Mouse (Mus musculus) retina, postnatal 7 days (tissue): ENCODE data around the gene Ackr3.

Experiments used
- DNase-seq: peaks from one replicate; pipeline ENCODE4 v3.0.0-alpha.2; 2012; ENCODE audit warnings: low read depth, low spot score

Gene Ackr3

GRCm38 (mm10) chr1:90204821-90205220 is 1.0 kb downstream of the Ackr3 start:
- DNase-seq: no peak

GRCm38 (mm10) chr1:90205223-90205622 is 1.4 kb downstream of the Ackr3 start:
- DNase-seq: no peak

- DNase-seq: no peak
Observed at GRCm38 (mm10) chr1:90206684-90207083, 2.9 kb downstream of the Ackr3 start.

GRCm38 (mm10) chr1:90207279-90207678 is 3.5 kb downstream of the Ackr3 start:
- DNase-seq: no peak

- no peak for DNase-seq
Observed at GRCm38 (mm10) chr1:90207739-90208502, 4.1 kb downstream of the Ackr3 start.

- DNase-seq: no peak
Observed at GRCm38 (mm10) chr1:90208503-90208860, 4.7 kb downstream of the Ackr3 start.

GRCm38 (mm10) chr1:90209069-90209468 is 5.3 kb downstream of the Ackr3 start:
- DNase-seq: no peak

GRCm38 (mm10) chr1:90209741-90210140 is 6.0 kb downstream of the Ackr3 start:
- DNase-seq: no peak

GRCm38 (mm10) chr1:90210346-90210745 is 6.6 kb downstream of the Ackr3 start:
- DNase-seq: no peak

GRCm38 (mm10) chr1:90210761-90211160 is 7.0 kb downstream of the Ackr3 start:
- no peak for DNase-seq

- DNase-seq: no peak
Observed at GRCm38 (mm10) chr1:90212376-90212775, 8.6 kb downstream of the Ackr3 start.

GRCm38 (mm10) chr1:90212901-90213300 is 9.1 kb downstream of the Ackr3 start:
- no peak for DNase-seq

GRCm38 (mm10) chr1:90214021-90214420 is 10.2 kb downstream of the Ackr3 start:
- no peak for DNase-seq

- DNase-seq: no peak
Observed at GRCm38 (mm10) chr1:90214926-90215325, 11.1 kb downstream of the Ackr3 start.

GRCm38 (mm10) chr1:90215881-90216280 is 12.1 kb downstream of the Ackr3 start:
- DNase-seq: no peak

- DNase-seq: no peak
Observed at GRCm38 (mm10) chr1:90216395-90216794, 12.6 kb downstream of the Ackr3 start.

- no peak for DNase-seq
Observed at GRCm38 (mm10) chr1:90220280-90220679, 16.5 kb downstream of the Ackr3 start.

- no peak for DNase-seq
Observed at GRCm38 (mm10) chr1:90220844-90221243, 17.1 kb downstream of the Ackr3 start.

- no peak for DNase-seq
Observed at GRCm38 (mm10) chr1:90221811-90222361, 18.1 kb downstream of the Ackr3 start.

GRCm38 (mm10) chr1:90222427-90222901 is 18.7 kb downstream of the Ackr3 start:
- no peak for DNase-seq

- DNase-seq: no peak
Observed at GRCm38 (mm10) chr1:90223006-90223405, 19.2 kb downstream of the Ackr3 start.

GRCm38 (mm10) chr1:90225603-90226254 is 21.9 kb downstream of the Ackr3 start:
- no peak for DNase-seq
